Mouse (Mus musculus) kidney, embryonic 14.5 days (tissue): ENCODE measurements at regions not wholly inside any gene's neighbourhood (a gene's known extent, or its start where the extent isn't known, plus 50 kb on each side); places are given as distances from the start of the nearest gene placed in this dataset.

ENCODE experiments used
- ATAC-seq: fragments of 200-750 bp; cut with Nextera tagmentation; 2 replicates; pipeline ENCODE4 v1.8.0; 2017; ENCODE audit warnings: moderate number of reproducible peaks, mild to moderate bottlenecking, moderate TSS enrichment, moderate library complexity; ENCODE audit not compliant: low FRiP score, low TSS enrichment
- H3K27ac ChIP-seq: fragments of 300-500 bp; sonication (generic); 2 replicates; pipeline ENCODE4 v1.5.1; 2014; ENCODE audit warnings: low read depth, mild to moderate bottlenecking, low read length, moderate library complexity, mixed read lengths
- H3K27me3 ChIP-seq: fragments of 300-500 bp; sonication (generic); 2 replicates; pipeline ENCODE4 v1.6.1; 2014; ENCODE audit warnings: mild to moderate bottlenecking, low read length; ENCODE audit not compliant: control insufficient read depth, insufficient read depth
- H3K36me3 ChIP-seq: fragments of 300-500 bp; sonication (generic); 2 replicates; pipeline ENCODE4 v1.6.1; 2014; ENCODE audit warnings: low read length, mixed read lengths; ENCODE audit not compliant: control insufficient read depth, insufficient read depth
- H3K4me1 ChIP-seq: fragments of 300-500 bp; sonication (generic); 2 replicates; pipeline ENCODE4 v1.6.1; 2014; ENCODE audit warnings: low read length, mixed read lengths; ENCODE audit not compliant: control insufficient read depth, insufficient read depth
- H3K4me2 ChIP-seq: fragments of 300-500 bp; sonication (generic); replicated peaks from 2 replicates; pipeline ENCODE4 v1.6.1; 2014; ENCODE audit warnings: low read depth, mild to moderate bottlenecking, low read length
- H3K4me3 ChIP-seq: fragments of 300-500 bp; sonication (generic); 2 replicates; pipeline ENCODE4 v1.5.1; 2014; ENCODE audit warnings: mild to moderate bottlenecking, low read length
- H3K9ac ChIP-seq: fragments of 300-500 bp; sonication (generic); 2 replicates; pipeline ENCODE4 v1.6.1; 2014; ENCODE audit warnings: low read depth, mild to moderate bottlenecking, low read length, moderate library complexity
- H3K9me3 ChIP-seq: fragments of 300-500 bp; sonication (generic); 2 replicates; pipeline ENCODE4 v1.6.1; 2016; ENCODE audit warnings: low read length; ENCODE audit not compliant: control insufficient read depth
- WGBS: fragments of 180-500 bp; shearing (Covaris S2); extraction: QIAGEN DNeasy Blood & Tissue Kit; methylation state at CpG from one replicate; pipeline ENCODE4 v1.1.7; 2014; 5-methylcytosine and 5-hydroxymethylcytosine counted together

DNA sequence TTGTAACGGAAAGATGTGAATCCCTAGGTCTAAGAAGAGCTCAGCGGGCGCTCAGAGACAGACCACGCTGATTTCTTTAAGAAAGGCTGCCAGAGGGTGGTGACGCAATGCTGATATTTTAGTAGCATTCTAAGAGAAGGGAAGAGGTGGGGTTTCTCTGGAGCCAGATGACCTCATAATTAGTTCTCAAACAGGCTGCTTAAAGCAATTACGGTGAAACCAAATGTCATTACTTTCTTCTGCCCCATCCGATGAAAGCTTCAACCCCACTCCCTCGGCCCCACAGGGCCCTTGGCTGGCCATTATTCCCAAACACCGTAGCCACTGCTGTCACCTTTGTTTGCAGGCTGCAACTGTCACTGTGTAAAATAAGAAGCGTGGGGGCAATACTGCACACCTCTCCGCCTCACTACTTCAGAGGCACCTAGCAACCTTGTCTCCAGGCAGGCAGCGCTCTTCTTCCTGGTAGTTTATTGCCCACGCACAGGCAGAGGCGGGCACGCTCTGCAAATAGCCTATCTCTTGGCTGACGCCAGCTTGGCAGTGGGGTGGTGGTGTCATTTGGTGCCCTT is 50.6 kb upstream of the Btg3 start:
- Histone ChIP-seq H3K36me3 (no peaks in the 10 kb centered on the region), H3K27me3 (no peaks in the 10 kb centered on the region), H3K27ac (no peak overlapping the region), H3K9ac (peak overlapping the region; percentile 18; the same call in 1 of the 2 replicates), H3K4me2 (peak overlapping the region; percentile 42), H3K4me3 (peak overlapping the region; percentile 17), H3K9me3 (no peaks in the 10 kb centered on the region), H3K4me1 (peaks cover 7% of the 10 kb centered on the region; the same call in 1 of the 2 replicates)
- peak; percentile 82; the same call in 1 of the 2 replicates for ATAC-seq
- WGBS = 8% methylated on average over 16 of the region's 16 CpGs
